24 mouse cellular contexts compared by ENCODE assay signal in genomic region chr13:49234711-49235110, GRCm38 (mm10). TPM values are rescaled to one million over a fixed set of nuclear protein-coding genes. Genes with fewer than 3 reads are reported as not detected.
DNase-seq lines count a peak whose midpoint lies in the region; ATAC-seq and TF ChIP-seq lines count a peak whose summit lies in the region.
"Had no signal": no experiment of that assay in that cellular context is flagged by ENCODE, and none has a peak within 500 bp of the region (broad histone marks: within the 10 kb centered on the region; RNA-seq: fewer than 3 reads in every experiment).

No protein-coding gene starts in this region.

- 0 out of 2 replicates have a peak, but pooled peaks cover 3% of the 10 kb centered on the region for H3K4me1 ChIP-seq in intestine, postnatal 0 days (replicated peaks; ENCODE audit: control insufficient read depth, insufficient read depth, low read length)
- no peaks in the 10 kb centered on the region for H3K4me1 ChIP-seq in intestine, embryonic 16.5 days (ENCODE audit: control insufficient read depth, insufficient read depth, low read length)
- H3K4me1 ChIP-seq in spleen, adult 2 months (ENCODE audit: control insufficient read depth, insufficient read depth, insufficient read length) = no peaks in the 10 kb centered on the region
- no peaks in the 10 kb centered on the region for H3K4me1 ChIP-seq in stomach, postnatal 0 days (replicated peaks; ENCODE audit: control insufficient read depth, insufficient read depth)
- H3K4me1 ChIP-seq: embryonic facial prominence, embryonic 12.5 days; forebrain, embryonic 15.5 days; heart, embryonic 10.5 days; intestine, embryonic 15.5 days; midbrain, embryonic 12.5 days had no signal

- H3K4me2 ChIP-seq in intestine, postnatal 0 days (replicated peaks; ENCODE audit: low read depth) = no peak overlapping the region
- no peak overlapping the region for H3K4me2 ChIP-seq in intestine, embryonic 16.5 days (ENCODE audit: low read depth, low read length)
- no peak overlapping the region for H3K4me2 ChIP-seq in stomach, postnatal 0 days (replicated peaks; ENCODE audit: low read depth)
- H3K4me2 ChIP-seq: embryonic facial prominence, embryonic 12.5 days; forebrain, embryonic 15.5 days; intestine, embryonic 15.5 days; liver, embryonic 11.5 days; midbrain, embryonic 12.5 days had no signal

- no peak overlapping the region for H3K4me3 ChIP-seq in intestine, postnatal 0 days (ENCODE audit: low read depth, low read length)
- H3K4me3 ChIP-seq in intestine, embryonic 16.5 days (ENCODE audit: low read length) = no peak overlapping the region
- no peak overlapping the region for H3K4me3 ChIP-seq in spleen, adult 2 months (ENCODE audit: extremely low read depth, insufficient read depth, insufficient read length)
- H3K4me3 ChIP-seq in stomach, postnatal 0 days (ENCODE audit: low read depth, low read length) = no peak overlapping the region
- H3K4me3 ChIP-seq: embryonic facial prominence, embryonic 12.5 days; forebrain, embryonic 15.5 days; heart, embryonic 10.5 days; intestine, embryonic 15.5 days; left cerebral cortex, adult 2 months; limb, embryonic 10.5 days; midbrain, embryonic 12.5 days had no signal

- H3K9me3 ChIP-seq in intestine, postnatal 0 days (ENCODE audit: control insufficient read depth) = 0 out of 2 replicates have a peak, but pooled peaks cover 2% of the 10 kb centered on the region
- H3K9me3 ChIP-seq in intestine, embryonic 16.5 days (ENCODE audit: control insufficient read depth, low read length) = no peaks in the 10 kb centered on the region
- no peaks in the 10 kb centered on the region for H3K9me3 ChIP-seq in stomach, postnatal 0 days (ENCODE audit: control insufficient read depth, low read length)
- H3K9me3 ChIP-seq: embryonic facial prominence, embryonic 12.5 days; forebrain, embryonic 15.5 days; heart, embryonic 10.5 days; intestine, embryonic 15.5 days; limb, embryonic 10.5 days; midbrain, embryonic 12.5 days had no signal

- no peak for TF ChIP-seq POLR2A in spleen, adult 2 months (IDR thresholded peaks at IDR 0.05; ENCODE audit: low read depth, low read length)

- ATAC-seq in intestine, postnatal 0 days = no peak
- no peak for ATAC-seq in intestine, embryonic 16.5 days
- no peak for ATAC-seq in stomach, postnatal 0 days (ENCODE audit: low FRiP score, low TSS enrichment)
- ATAC-seq: forebrain, embryonic 15.5 days had no signal

- TF ChIP-seq EP300 in stomach, postnatal 0 days (optimal IDR thresholded peaks at IDR 0.05) = no peak

- WGBS in intestine, postnatal 0 days = 95% methylated on average over 4 of the region's 4 CpGs
- 93% methylated on average over 4 of the region's 4 CpGs for WGBS in intestine, embryonic 16.5 days
- 91% methylated on average over 4 of the region's 4 CpGs for WGBS in spleen, adult 2 months
- 92% methylated on average over 4 of the region's 4 CpGs for WGBS in stomach, postnatal 0 days

- peak; percentile 41 for TF ChIP-seq CTCF in intestine, postnatal 0 days (IDR thresholded peaks at IDR 0.05; ENCODE audit: low read depth)
- TF ChIP-seq CTCF in spleen, adult 2 months (IDR thresholded peaks at IDR 0.05; ENCODE audit: extremely low read depth, insufficient read depth, insufficient read length, insufficient replicate concordance) = peak; percentile 16; the same call in 1 of the 2 replicates
- TF ChIP-seq CTCF in stomach, postnatal 0 days (IDR thresholded peaks at IDR 0.05; ENCODE audit: low read depth) = peak; percentile 34; the same call in 1 of the 2 replicates

- no peak overlapping the region for H3K27ac ChIP-seq in intestine, postnatal 0 days (ENCODE audit: low read depth, low read length)
- no peak overlapping the region for H3K27ac ChIP-seq in intestine, embryonic 16.5 days (ENCODE audit: low read length)
- no peak overlapping the region for H3K27ac ChIP-seq in spleen, adult 2 months (ENCODE audit: insufficient read depth, low read length)
- H3K27ac ChIP-seq in stomach, postnatal 0 days (replicated peaks) = no peak overlapping the region
- H3K27ac ChIP-seq: embryonic facial prominence, embryonic 12.5 days; forebrain, embryonic 15.5 days; heart, embryonic 10.5 days; intestine, embryonic 15.5 days; left cerebral cortex, adult 2 months; limb, embryonic 10.5 days; midbrain, embryonic 12.5 days had no signal

- H3K27me3 ChIP-seq in intestine, postnatal 0 days (replicated peaks; ENCODE audit: control insufficient read depth, insufficient read depth, low read length) = no peaks in the 10 kb centered on the region
- no peaks in the 10 kb centered on the region for H3K27me3 ChIP-seq in intestine, embryonic 16.5 days (replicated peaks; ENCODE audit: control insufficient read depth, insufficient read depth, low read length)
- H3K27me3 ChIP-seq in spleen, adult 2 months (ENCODE audit: control insufficient read depth, insufficient read depth, low read length) = no peaks in the 10 kb centered on the region
- H3K27me3 ChIP-seq in stomach, postnatal 0 days (ENCODE audit: control insufficient read depth, insufficient read depth, low read length) = no peaks in the 10 kb centered on the region
- H3K27me3 ChIP-seq: embryonic facial prominence, embryonic 12.5 days; forebrain, embryonic 15.5 days; intestine, embryonic 15.5 days; midbrain, embryonic 12.5 days had no signal

- DNase-seq in spleen, adult 2 months (ENCODE audit: low read depth in 1 of 2, low spot score in 2 of 2) = no peak
- no peak for DNase-seq in spleen, postnatal 14 days (ENCODE audit: low spot score in 2 of 2)
- DNase-seq in T-cell, adult 2 months (ENCODE audit: low spot score) = peak; percentile 13
- DNase-seq in stomach, postnatal 0 days (ENCODE audit: low spot score) = no peak
- DNase-seq in kidney, adult 18-20 months = no peak
- DNase-seq in cerebellum, adult 11-12 months = no peak
- DNase-seq: adrenal gland, adult 8-10 months; cerebellum, postnatal 10 days; gastrocnemius, postnatal 36 days; heart, postnatal 10 days; kidney, postnatal 14 days; right cerebral cortex, postnatal 14 days; spleen, adult 18-20 months; thymus, postnatal 14 days had no signal

- no peaks in the 10 kb centered on the region for H3K36me3 ChIP-seq in intestine, postnatal 0 days (ENCODE audit: control insufficient read depth, insufficient read depth)
- H3K36me3 ChIP-seq in intestine, embryonic 16.5 days (ENCODE audit: control insufficient read depth, insufficient read depth, low read length) = no peaks in the 10 kb centered on the region
- peaks cover 37% of the 10 kb centered on the region for H3K36me3 ChIP-seq in spleen, adult 2 months (ENCODE audit: control insufficient read depth, insufficient read depth, low read length)
- no peaks in the 10 kb centered on the region for H3K36me3 ChIP-seq in stomach, postnatal 0 days (ENCODE audit: control insufficient read depth, insufficient read depth, low read length)
- H3K36me3 ChIP-seq: embryonic facial prominence, embryonic 12.5 days; forebrain, embryonic 15.5 days; heart, embryonic 10.5 days; intestine, embryonic 15.5 days; limb, embryonic 10.5 days; midbrain, embryonic 12.5 days had no signal

- H3K9ac ChIP-seq in intestine, postnatal 0 days (ENCODE audit: low read depth, low read length) = no peak overlapping the region
- no peak overlapping the region for H3K9ac ChIP-seq in intestine, embryonic 16.5 days (ENCODE audit: low read depth, low read length)
- H3K9ac ChIP-seq in stomach, postnatal 0 days (ENCODE audit: low read length) = no peak overlapping the region
- H3K9ac ChIP-seq: embryonic facial prominence, embryonic 12.5 days; forebrain, embryonic 15.5 days; intestine, embryonic 15.5 days; midbrain, embryonic 12.5 days had no signal

RNA-seq across cellular contexts. Expression of gene Susd3, which starts 13.8 kb away (rescaled TPM):
- 0.65 and 1.3 TPM in 2 replicates for polyA plus RNA-seq in intestine, postnatal 0 days (2015; fragmentation: Nextera tagmentation; extraction: Ambion mirVana)
- polyA plus RNA-seq in intestine, embryonic 16.5 days (2015; fragmentation: Nextera tagmentation; extraction: Ambion mirVana) = 1.2 and 1.3 TPM in 2 replicates
- polyA plus RNA-seq in spleen, adult 2 months (2012; rRNA removed) = 49.7 and 58.1 TPM in 2 replicates
- 1.0 and 1.2 TPM in 2 replicates for polyA plus RNA-seq in stomach, postnatal 0 days (2015; fragmentation: Nextera tagmentation; extraction: Ambion mirVana)

RNA-seq across cellular contexts. Expression of gene Card19, which starts 18.9 kb away (rescaled TPM):
- polyA plus RNA-seq in intestine, postnatal 0 days (2015; fragmentation: Nextera tagmentation; extraction: Ambion mirVana) = 105 and 117 TPM in 2 replicates
- 53.2 and 58.8 TPM in 2 replicates for polyA plus RNA-seq in intestine, embryonic 16.5 days (2015; fragmentation: Nextera tagmentation; extraction: Ambion mirVana)
- 79.4 and 106 TPM in 2 replicates for polyA plus RNA-seq in spleen, adult 2 months (2012; rRNA removed)
- 83.5 and 86.2 TPM in 2 replicates for polyA plus RNA-seq in stomach, postnatal 0 days (2015; fragmentation: Nextera tagmentation; extraction: Ambion mirVana)

RNA-seq across cellular contexts. Expression of gene Ninj1, which starts 47.4 kb away (rescaled TPM):
- polyA plus RNA-seq in intestine, postnatal 0 days (2015; fragmentation: Nextera tagmentation; extraction: Ambion mirVana) = 108 and 111 TPM in 2 replicates
- 60.0 and 63.3 TPM in 2 replicates for polyA plus RNA-seq in intestine, embryonic 16.5 days (2015; fragmentation: Nextera tagmentation; extraction: Ambion mirVana)
- 234 and 343 TPM in 2 replicates for polyA plus RNA-seq in spleen, adult 2 months (2012; rRNA removed)
- 76.3 and 83.1 TPM in 2 replicates for polyA plus RNA-seq in stomach, postnatal 0 days (2015; fragmentation: Nextera tagmentation; extraction: Ambion mirVana)

Comparison
In these comparisons a context has a peak if more than half of its experiments do, and no peak if none do; other contexts are left out.
1. RNA of gene Susd3, which starts 13.8 kb away (polyA plus RNA-seq): 49.7 to 58.1 TPM in spleen, adult 2 months; 0.65 to 1.3 TPM in intestine, postnatal 0 days, 1.2 to 1.3 TPM in intestine, embryonic 16.5 days and 1.0 to 1.2 TPM in stomach, postnatal 0 days; every median in the first group is over 10 times any median in the second.
2. Peak in every context shown above with its lines, with median percentiles within 50 percentile points of each other: CTCF ChIP-seq.